Mouse (Mus musculus) CD4-positive, CD25-positive, alpha-beta regulatory T cell, adult 4 months (primary cell): ENCODE data around the gene Omg. TPM values are rescaled to one million over a fixed set of nuclear protein-coding genes. Genes with fewer than 3 reads are reported as not detected.

Experiments
- ATAC-seq: one replicate; pipeline ENCODE4 v1.8.0; 2017
- polyA plus RNA-seq, 2 experiments: library from polyadenylated mRNA; unstranded; fragments of 100-300 nt; shearing (Covaris generic); gene quantifications; one replicate each; pipeline ENCODE4 v1.2.1; 2017

Gene Omg
- polyA plus RNA-seq, 2 experiments from 2014 or later, result not detected

- ATAC-seq, result no peak
Observed at GRCm38 (mm10) chr11:79515331-79515730, 11.4 kb upstream of the Omg start.

GRCm38 (mm10) chr11:79511970-79512369 is 8.1 kb upstream of the Omg start:
- no peak for ATAC-seq

GRCm38 (mm10) chr11:79504506-79504905 is 622 bp upstream of the Omg start:
- ATAC-seq, result no peak

- no peak for ATAC-seq
Observed at GRCm38 (mm10) chr11:79502917-79503316, 967 bp downstream of the Omg start.

GRCm38 (mm10) chr11:79494976-79495800 is 8.7 kb downstream of the Omg start:
- ATAC-seq, result no peak

- no peak for ATAC-seq
Observed at GRCm38 (mm10) chr11:79484721-79485120, 19.2 kb downstream of the Omg start.

GRCm38 (mm10) chr11:79483876-79484528 is 19.9 kb downstream of the Omg start:
- no peak for ATAC-seq

GRCm38 (mm10) chr11:79483392-79483791 is 20.5 kb downstream of the Omg start:
- no peak for ATAC-seq

- ATAC-seq, result no peak
Observed at GRCm38 (mm10) chr11:79468097-79468496, 35.8 kb downstream of the Omg start.

- peak; percentile 98 for ATAC-seq
Observed at GRCm38 (mm10) chr11:79460756-79461450, 43.0 kb downstream of the Omg start.

GRCm38 (mm10) chr11:79459846-79460245 is 44.0 kb downstream of the Omg start:
- no peak for ATAC-seq

- ATAC-seq, result no peak
Observed at GRCm38 (mm10) chr11:79457928-79458327, 46.0 kb downstream of the Omg start.

- no peak for ATAC-seq
Observed at GRCm38 (mm10) chr11:79452966-79453365, 50.9 kb downstream of the Omg start.

Other genes starting within 250 kb of the Omg start
- 10 to 100 TPM; 79.7 to 89.4 TPM for gene Wsb1, start 249.4 kb downstream of the Omg start, polyA plus RNA-seq
- gene Gm9964, start 207.2 kb downstream of the Omg start, polyA plus RNA-seq, result not detected
- gene Nf1, start 164.4 kb downstream of the Omg start, polyA plus RNA-seq, result 1 to 10 TPM; 1.6 to 2.5 TPM
- 10 to 100 TPM; 70.5 to 70.9 TPM for gene Evi2b, start 19.7 kb upstream of the Omg start, polyA plus RNA-seq
- 1 to 10 TPM; 5.2 to 6.9 TPM for gene Evi2, start 26.5 kb upstream of the Omg start, polyA plus RNA-seq
- gene Evi2a, start 26.5 kb upstream of the Omg start, polyA plus RNA-seq, result 10 to 100 TPM; 43.8 to 53.2 TPM
- gene Rab11fip4, start 87.1 kb upstream of the Omg start, polyA plus RNA-seq, result 10 to 100 TPM in 1 of 2 experiments, 1 to 10 TPM in 1; 8.3 to 13.0 TPM